Mouse (Mus musculus) liver, adult 2 months (tissue): ENCODE measurements around the gene Duxf3.
"Not testable (repeated sequence)": the region's sequence is repeated elsewhere in the genome, so short reads cannot be mapped to it uniquely, and the experiment has no call there.

Source experiments
- CTCF ChIP-seq: fragments of 200-500 bp; IDR thresholded peaks from 2 replicates; pipeline ENCODE4 v1.5.1; 2011; ENCODE audit warnings: low read depth, low read length, control low read depth
- POLR2A ChIP-seq: fragments of 200-500 bp; IDR thresholded peaks from 2 replicates; pipeline ENCODE4 v1.6.1; 2011; ENCODE audit warnings: low read length, control low read depth; ENCODE audit not compliant: insufficient read depth; ENCODE audit errors: extremely low read depth

GRCm38 (mm10) chr10:58223161-58223560 is 9.3 kb downstream of the Duxf3 start:
- not testable (repeated sequence) for TF ChIP-seq CTCF, POLR2A
